Mouse (Mus musculus): Measurements from ENCODE around the gene Myo7a. TPM values are rescaled to one million over a fixed set of nuclear protein-coding genes. Genes with fewer than 3 reads are reported as not detected.

Gene Myo7a
- polyA plus RNA-seq, 1 experiment: 51.7 TPM

DNA sequence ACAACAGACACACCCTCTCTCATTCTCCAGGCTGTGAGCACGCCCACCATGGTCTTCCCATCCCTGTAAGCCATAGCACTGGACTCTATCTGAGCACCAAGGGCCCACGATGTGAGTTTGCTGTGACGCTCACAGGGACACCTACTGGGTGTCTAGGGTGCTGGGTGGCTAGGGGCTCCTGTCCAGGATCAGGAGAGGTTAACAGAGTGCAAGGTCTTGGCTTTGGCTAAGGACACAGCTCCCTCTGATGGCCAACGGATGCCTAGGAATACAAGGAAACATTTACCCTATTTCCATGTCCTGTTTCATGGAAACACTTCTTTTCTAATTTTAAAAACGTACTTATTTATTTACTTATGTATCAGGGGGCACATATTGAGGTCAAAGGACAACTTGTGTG, 31.2 kb upstream of the Myo7a start:
- Histone ChIP-seq H3K27ac (ENCODE audit: insufficient read depth, low read depth, low read length) (no peak overlapping the region), H3K27me3 (ENCODE audit: control insufficient read depth, insufficient read depth, low read length) (no peaks in the 10 kb centered on the region), H3K4me3 (ENCODE audit: low read depth, low read length) (no peak overlapping the region), H3K4me1 (ENCODE audit: control insufficient read depth, insufficient read depth, insufficient read length, low read length) (no peaks in the 10 kb centered on the region), H3K36me3 (ENCODE audit: control insufficient read depth, insufficient read depth, low read length) (peaks cover 5% of the 10 kb centered on the region; the same call in 1 of the 2 replicates)
- TF ChIP-seq CTCF (IDR thresholded peaks at IDR 0.05; ENCODE audit: extremely low read depth, insufficient read length, insufficient replicate concordance, low read depth, low read length): no peak
- TF ChIP-seq POLR2A (IDR thresholded peaks at IDR 0.05; ENCODE audit: low read depth, low read length): no peak
- whole genome bisulfite sequencing: 66% methylated on average over 5 of the region's 5 CpGs

DNA sequence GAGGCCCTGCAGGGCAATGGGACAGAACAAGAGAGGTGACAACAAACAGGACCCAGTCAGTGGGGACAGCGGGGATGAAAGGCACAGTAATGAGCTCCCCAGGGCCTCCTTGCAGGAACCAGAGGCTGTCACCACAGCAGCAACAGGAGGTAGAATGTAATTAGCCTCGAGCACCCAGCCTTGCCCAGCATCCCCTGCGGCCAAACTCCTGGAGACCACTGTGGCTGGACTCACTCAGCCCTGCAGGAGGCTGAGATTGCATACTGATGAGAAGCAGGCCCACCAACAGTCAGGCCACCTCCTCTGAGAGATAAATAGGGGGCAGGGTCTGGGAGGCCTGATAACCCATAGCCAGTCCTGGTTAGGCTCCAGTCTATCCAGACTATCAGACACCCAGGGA, 30.5 kb upstream of the Myo7a start:
- TF ChIP-seq POLR2A (IDR thresholded peaks at IDR 0.05; ENCODE audit: low read depth, low read length) (no peak), CTCF (IDR thresholded peaks at IDR 0.05; ENCODE audit: extremely low read depth, insufficient read length, insufficient replicate concordance, low read depth, low read length) (no peak)
- Histone ChIP-seq H3K27me3 (ENCODE audit: control insufficient read depth, insufficient read depth, low read length) (no peaks in the 10 kb centered on the region), H3K4me3 (ENCODE audit: low read depth, low read length) (no peak overlapping the region), H3K36me3 (ENCODE audit: control insufficient read depth, insufficient read depth, low read length) (peaks cover 5% of the 10 kb centered on the region; the same call in 1 of the 2 replicates), H3K27ac (ENCODE audit: insufficient read depth, low read depth, low read length) (no peak overlapping the region), H3K4me1 (ENCODE audit: control insufficient read depth, insufficient read depth, insufficient read length, low read length) (no peaks in the 10 kb centered on the region)
- 71% methylated on average over 3 of the region's 3 CpGs for WGBS

DNA sequence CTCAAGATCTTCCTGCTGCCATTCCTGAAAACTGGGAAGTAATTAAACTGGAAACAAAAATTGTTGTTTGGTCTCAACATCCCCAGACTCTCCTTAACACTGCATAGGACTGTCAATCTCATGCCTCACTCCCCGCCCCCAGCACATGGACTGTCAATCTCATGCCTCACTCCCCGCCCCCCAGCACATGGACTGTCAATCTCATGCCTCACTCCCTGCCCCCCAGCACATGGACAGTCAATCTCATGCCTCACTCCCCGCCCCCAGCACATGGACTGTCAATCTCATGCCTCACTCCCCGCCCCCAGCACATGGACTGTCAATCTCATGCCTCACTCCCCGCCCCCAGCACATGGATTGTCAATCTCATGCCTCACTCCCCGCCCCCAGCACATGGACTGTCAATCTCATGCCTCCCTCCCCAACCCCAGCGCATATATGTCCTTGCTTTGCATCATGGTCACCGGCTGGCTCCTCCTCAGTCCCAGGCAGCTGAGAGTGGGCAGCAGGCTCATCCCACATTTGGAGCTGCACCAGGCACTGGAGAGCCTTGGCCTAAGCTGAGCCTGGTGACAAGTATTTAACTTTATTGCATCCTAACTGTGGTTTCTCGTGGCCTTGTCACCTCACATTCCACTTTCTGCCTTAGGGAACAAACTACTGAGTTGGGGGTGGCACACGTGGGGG, 29.5 kb upstream of the Myo7a start:
- no peaks in the 10 kb centered on the region for H3K27me3 ChIP-seq (ENCODE audit: control insufficient read depth, insufficient read depth, low read length)
- H3K36me3 ChIP-seq (ENCODE audit: control insufficient read depth, insufficient read depth, low read length): peaks cover 5% of the 10 kb centered on the region; the same call in 1 of the 2 replicates
- 85% methylated on average over 10 of the region's 10 CpGs for WGBS
- H3K4me1 ChIP-seq (ENCODE audit: control insufficient read depth, insufficient read depth, insufficient read length, low read length): no peaks in the 10 kb centered on the region
- no peak for TF ChIP-seq CTCF (IDR thresholded peaks at IDR 0.05; ENCODE audit: extremely low read depth, insufficient read length, insufficient replicate concordance, low read depth, low read length)
- TF ChIP-seq POLR2A (IDR thresholded peaks at IDR 0.05; ENCODE audit: low read depth, low read length): no peak
- H3K4me3 ChIP-seq (ENCODE audit: low read depth, low read length): no peak overlapping the region
- H3K27ac ChIP-seq (ENCODE audit: insufficient read depth, low read depth, low read length): no peak overlapping the region

DNA sequence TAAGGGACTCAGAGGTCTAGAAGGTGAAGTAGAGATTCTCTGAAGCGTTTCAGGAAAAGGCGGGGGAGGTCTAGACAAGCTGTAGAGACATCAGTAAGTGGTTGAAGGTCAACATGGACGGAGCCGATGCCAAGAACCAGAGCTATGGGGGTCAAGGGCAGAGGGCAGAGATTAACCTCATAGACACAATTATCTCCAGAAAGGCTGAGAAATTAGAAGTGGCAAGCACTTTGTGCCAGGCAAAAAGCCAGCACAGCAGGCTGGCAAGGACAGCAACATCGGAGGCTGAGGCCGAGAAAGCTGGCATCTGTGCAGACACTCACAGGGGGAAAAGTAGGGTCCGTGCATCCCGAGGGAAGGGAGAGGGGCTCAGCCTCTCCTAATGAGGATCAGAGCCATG, 28.4 kb upstream of the Myo7a start:
- Histone ChIP-seq H3K4me1 (ENCODE audit: control insufficient read depth, insufficient read depth, insufficient read length, low read length) (peaks cover 3% of the 10 kb centered on the region; the same call in 1 of the 2 replicates), H3K36me3 (ENCODE audit: control insufficient read depth, insufficient read depth, low read length) (peaks cover 5% of the 10 kb centered on the region; the same call in 1 of the 2 replicates), H3K27ac (ENCODE audit: insufficient read depth, low read depth, low read length) (no peak overlapping the region), H3K27me3 (ENCODE audit: control insufficient read depth, insufficient read depth, low read length) (no peaks in the 10 kb centered on the region), H3K4me3 (ENCODE audit: low read depth, low read length) (no peak overlapping the region)
- 69% methylated on average over 8 of the region's 8 CpGs for WGBS
- TF ChIP-seq POLR2A (IDR thresholded peaks at IDR 0.05; ENCODE audit: low read depth, low read length): no peak
- TF ChIP-seq CTCF (IDR thresholded peaks at IDR 0.05; ENCODE audit: extremely low read depth, insufficient read length, insufficient replicate concordance, low read depth, low read length): no peak

DNA sequence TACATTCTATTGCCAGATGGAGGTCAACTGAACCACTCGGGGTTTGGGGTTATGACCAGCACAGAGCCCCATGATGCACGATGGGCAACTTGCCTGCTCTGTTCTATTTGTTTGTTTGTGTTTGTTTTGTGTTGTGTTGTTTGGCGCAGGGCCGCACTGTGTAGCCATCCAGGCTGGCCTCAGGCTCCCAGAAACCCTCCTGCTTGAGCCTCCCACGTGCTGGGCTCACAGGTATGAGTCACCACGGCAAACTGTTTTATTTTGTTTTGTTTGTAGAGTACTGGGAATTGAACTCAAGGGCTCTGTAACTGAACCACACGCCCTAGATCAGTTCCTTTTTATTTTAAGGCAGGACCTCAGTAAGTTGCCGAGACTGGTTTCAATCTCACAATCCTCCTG, 27.1 kb upstream of the Myo7a start:
- H3K4me1 ChIP-seq (ENCODE audit: control insufficient read depth, insufficient read depth, insufficient read length, low read length): peaks cover 8% of the 10 kb centered on the region
- H3K27me3 ChIP-seq (ENCODE audit: control insufficient read depth, insufficient read depth, low read length): no peaks in the 10 kb centered on the region
- peaks cover 5% of the 10 kb centered on the region; the same call in 1 of the 2 replicates for H3K36me3 ChIP-seq (ENCODE audit: control insufficient read depth, insufficient read depth, low read length)
- H3K4me3 ChIP-seq (ENCODE audit: low read depth, low read length): no peak overlapping the region
- no peak overlapping the region for H3K27ac ChIP-seq (ENCODE audit: insufficient read depth, low read depth, low read length)
- TF ChIP-seq POLR2A (IDR thresholded peaks at IDR 0.05; ENCODE audit: low read depth, low read length): no peak
- no peak for TF ChIP-seq CTCF (IDR thresholded peaks at IDR 0.05; ENCODE audit: extremely low read depth, insufficient read length, insufficient replicate concordance, low read depth, low read length)
- 62% methylated on average over 8 of the region's 8 CpGs for WGBS

DNA sequence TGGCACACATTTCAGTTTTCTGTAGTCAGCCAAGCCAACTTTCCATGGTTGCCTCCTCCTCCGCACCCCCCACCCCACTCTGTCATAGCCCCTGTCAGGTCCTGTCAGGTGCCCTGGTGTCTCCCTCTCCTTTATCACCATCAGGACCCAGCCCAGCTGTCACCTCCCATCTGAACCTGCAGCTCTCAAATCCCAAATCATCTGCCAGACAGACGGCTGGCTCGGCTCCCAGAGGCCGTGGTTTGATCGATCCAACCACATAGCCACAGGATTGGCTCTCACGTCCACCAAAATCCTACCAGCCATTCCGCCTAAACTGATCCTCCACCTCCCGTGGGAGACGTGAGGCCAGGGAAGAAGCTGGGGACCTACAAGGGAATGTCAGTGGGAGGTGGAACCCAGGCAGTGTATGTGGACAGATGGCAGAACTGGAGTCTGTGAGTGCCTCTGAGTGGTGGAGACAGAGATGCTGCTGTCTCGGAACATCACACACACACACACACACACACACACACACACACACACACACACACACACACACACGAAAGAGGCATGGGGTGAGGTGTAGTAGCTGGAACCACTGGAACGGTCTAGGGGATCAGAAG, 26.6 kb upstream of the Myo7a start:
- TF ChIP-seq CTCF (IDR thresholded peaks at IDR 0.05; ENCODE audit: extremely low read depth, insufficient read length, insufficient replicate concordance, low read depth, low read length): no peak

DNA sequence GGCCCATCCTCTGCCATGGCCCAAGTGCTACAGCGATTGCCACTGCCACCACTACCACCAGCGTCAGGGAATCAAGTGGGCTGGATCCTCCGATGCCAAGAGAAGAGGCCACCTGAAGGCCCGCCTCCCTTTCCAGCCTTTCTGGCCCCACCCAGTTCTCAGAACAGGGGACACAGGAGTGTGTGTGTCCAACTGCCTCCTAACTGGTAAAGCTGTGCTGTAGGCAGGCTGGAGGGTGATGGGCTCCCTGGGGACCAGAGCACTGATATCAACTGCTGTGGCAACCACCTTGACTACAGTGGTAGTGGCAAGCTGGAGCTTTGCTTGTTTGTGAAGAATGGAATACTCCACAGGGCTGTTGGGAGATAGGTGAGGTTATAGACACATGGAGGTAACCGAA, 26.1 kb upstream of the Myo7a start, which contains the start of gene Omp:
Gene Omp (minus strand): TSS at position 101 of the 400 bp plus-strand sequence.
- H3K36me3 ChIP-seq (ENCODE audit: control insufficient read depth, insufficient read depth, low read length): peaks cover 5% of the 10 kb centered on the region; the same call in 1 of the 2 replicates
- no peak within 1 kb of the TSS for H3K27ac ChIP-seq (ENCODE audit: insufficient read depth, low read depth, low read length)
- H3K4me3 ChIP-seq (ENCODE audit: low read depth, low read length): no peak within 1 kb of the TSS
- H3K4me1 ChIP-seq (ENCODE audit: control insufficient read depth, insufficient read depth, insufficient read length, low read length): peaks cover 12% of the 10 kb centered on the region
- TF ChIP-seq POLR2A (IDR thresholded peaks at IDR 0.05; ENCODE audit: low read depth, low read length): no peak
- no peak for TF ChIP-seq CTCF (IDR thresholded peaks at IDR 0.05; ENCODE audit: extremely low read depth, insufficient read length, insufficient replicate concordance, low read depth, low read length)
- 80% methylated on average over 5 of the region's 5 CpGs for WGBS
- no peaks in the 10 kb centered on the region for H3K27me3 ChIP-seq (ENCODE audit: control insufficient read depth, insufficient read depth, low read length)

More for the DNA sequence above, 26.6 kb upstream of the Myo7a start:
- H3K4me3 ChIP-seq (ENCODE audit: low read depth, low read length): no peak overlapping the region
- peaks cover 5% of the 10 kb centered on the region; the same call in 1 of the 2 replicates for H3K36me3 ChIP-seq (ENCODE audit: control insufficient read depth, insufficient read depth, low read length)
- H3K4me1 ChIP-seq (ENCODE audit: control insufficient read depth, insufficient read depth, insufficient read length, low read length): peaks cover 12% of the 10 kb centered on the region
- H3K27me3 ChIP-seq (ENCODE audit: control insufficient read depth, insufficient read depth, low read length): no peaks in the 10 kb centered on the region
- no peak overlapping the region for H3K27ac ChIP-seq (ENCODE audit: insufficient read depth, low read depth, low read length)
- WGBS: 84% methylated on average over 12 of the region's 12 CpGs
